Mouse (Mus musculus): ENCODE results near the gene Hgd. TPM values are rescaled to one million over a fixed set of nuclear protein-coding genes. Genes with fewer than 3 reads are reported as not detected.
"Not testable (repeated sequence)": the region's sequence is repeated elsewhere in the genome, so short reads cannot be mapped to it uniquely, and the experiment has no call there.

Gene Hgd
- polyA plus RNA-seq, 1 experiment from 2014 or later: 0.34 TPM

- Histone ChIP-seq H3K4me2 (ENCODE audit: low read length) (no peak overlapping the region), H3K4me3 (ENCODE audit: low read depth, low read length) (no peak overlapping the region), H3K4me1 (ENCODE audit: control insufficient read depth, insufficient read depth, low read length) (peaks cover 5% of the 10 kb centered on the region; the same call in 1 of the 2 replicates), H3K36me3 (ENCODE audit: control insufficient read depth, insufficient read depth, low read length) (no peaks in the 10 kb centered on the region), H3K27me3 (ENCODE audit: control insufficient read depth, insufficient read depth, low read depth, low read length) (no peaks in the 10 kb centered on the region), H3K9me3 (replicated peaks; ENCODE audit: control insufficient read depth, low read length, poor library complexity, severe bottlenecking) (no peaks in the 10 kb centered on the region), H3K9ac (ENCODE audit: low read depth, low read length) (no peak overlapping the region), H3K27ac (ENCODE audit: low read length) (no peak overlapping the region)
- 80% methylated on average over 9 of the region's 9 CpGs for WGBS
- ATAC-seq: no peak
Measured at GRCm38 (mm10) chr16:37628336-37628735, 48.4 kb downstream of the Hgd start.

GRCm38 (mm10) chr16:37629011-37629410 is 49.1 kb downstream of the Hgd start:
- WGBS: 37% methylated on average over 7 of the region's 7 CpGs
- Histone ChIP-seq H3K9me3 (replicated peaks; ENCODE audit: control insufficient read depth, low read length, poor library complexity, severe bottlenecking) (no peaks in the 10 kb centered on the region), H3K27me3 (ENCODE audit: control insufficient read depth, insufficient read depth, low read depth, low read length) (no peaks in the 10 kb centered on the region), H3K27ac (ENCODE audit: low read length) (peak overlapping the region; percentile 63), H3K4me2 (ENCODE audit: low read length) (no peak overlapping the region), H3K4me1 (ENCODE audit: control insufficient read depth, insufficient read depth, low read length) (peaks cover 3% of the 10 kb centered on the region; the same call in 1 of the 2 replicates), H3K36me3 (ENCODE audit: control insufficient read depth, insufficient read depth, low read length) (no peaks in the 10 kb centered on the region), H3K9ac (ENCODE audit: low read depth, low read length) (no peak overlapping the region), H3K4me3 (ENCODE audit: low read depth, low read length) (no peak overlapping the region)
- ATAC-seq: peak; percentile 67; the same call in 1 of the 2 replicates

- Histone ChIP-seq H3K4me1 (ENCODE audit: control insufficient read depth, insufficient read depth, low read length) (peaks cover 3% of the 10 kb centered on the region; the same call in 1 of the 2 replicates), H3K9ac (ENCODE audit: low read depth, low read length) (no peak overlapping the region), H3K27ac (ENCODE audit: low read length) (no peak overlapping the region), H3K4me3 (ENCODE audit: low read depth, low read length) (no peak overlapping the region), H3K4me2 (ENCODE audit: low read length) (no peak overlapping the region), H3K27me3 (ENCODE audit: control insufficient read depth, insufficient read depth, low read depth, low read length) (no peaks in the 10 kb centered on the region), H3K36me3 (ENCODE audit: control insufficient read depth, insufficient read depth, low read length) (no peaks in the 10 kb centered on the region), H3K9me3 (replicated peaks; ENCODE audit: control insufficient read depth, low read length, poor library complexity, severe bottlenecking) (no peaks in the 10 kb centered on the region)
- WGBS: 77% methylated on average over 9 of the region's 9 CpGs
- no peak for ATAC-seq
Measured at GRCm38 (mm10) chr16:37634578-37634977, 54.6 kb downstream of the Hgd start.

GRCm38 (mm10) chr16:37635095-37635494 is 55.1 kb downstream of the Hgd start:
- no peak overlapping the region for H3K9ac ChIP-seq (ENCODE audit: low read depth, low read length)
- no peaks in the 10 kb centered on the region for H3K27me3 ChIP-seq (ENCODE audit: control insufficient read depth, insufficient read depth, low read depth, low read length)
- H3K27ac ChIP-seq (ENCODE audit: low read length): no peak overlapping the region
- no peak overlapping the region for H3K4me3 ChIP-seq (ENCODE audit: low read depth, low read length)
- H3K36me3 ChIP-seq (ENCODE audit: control insufficient read depth, insufficient read depth, low read length): no peaks in the 10 kb centered on the region
- WGBS: 100% methylated on average over 1 of the region's 1 CpGs
- ATAC-seq: no peak
- no peak overlapping the region for H3K4me2 ChIP-seq (ENCODE audit: low read length)
- H3K9me3 ChIP-seq (replicated peaks; ENCODE audit: control insufficient read depth, low read length, poor library complexity, severe bottlenecking): no peaks in the 10 kb centered on the region
- H3K4me1 ChIP-seq (ENCODE audit: control insufficient read depth, insufficient read depth, low read length): no peaks in the 10 kb centered on the region; the same call in 1 of the 2 replicates

GRCm38 (mm10) chr16:37636107-37636506 is 56.2 kb downstream of the Hgd start:
- Histone ChIP-seq H3K4me3 (ENCODE audit: low read depth, low read length) (no peak overlapping the region), H3K27me3 (ENCODE audit: control insufficient read depth, insufficient read depth, low read depth, low read length) (no peaks in the 10 kb centered on the region), H3K9ac (ENCODE audit: low read depth, low read length) (no peak overlapping the region), H3K4me2 (ENCODE audit: low read length) (no peak overlapping the region), H3K27ac (ENCODE audit: low read length) (no peak overlapping the region), H3K9me3 (replicated peaks; ENCODE audit: control insufficient read depth, low read length, poor library complexity, severe bottlenecking) (no peaks in the 10 kb centered on the region), H3K4me1 (ENCODE audit: control insufficient read depth, insufficient read depth, low read length) (no peaks in the 10 kb centered on the region), H3K36me3 (ENCODE audit: control insufficient read depth, insufficient read depth, low read length) (no peaks in the 10 kb centered on the region)
- 57% methylated on average over 6 of the region's 6 CpGs for WGBS
- no peak for ATAC-seq

GRCm38 (mm10) chr16:37637802-37638201 is 57.8 kb downstream of the Hgd start:
- no peaks in the 10 kb centered on the region for H3K9me3 ChIP-seq (replicated peaks; ENCODE audit: control insufficient read depth, low read length, poor library complexity, severe bottlenecking)
- no peaks in the 10 kb centered on the region for H3K27me3 ChIP-seq (ENCODE audit: control insufficient read depth, insufficient read depth, low read depth, low read length)
- H3K4me2 ChIP-seq (ENCODE audit: low read length): no peak overlapping the region
- H3K27ac ChIP-seq (ENCODE audit: low read length): no peak overlapping the region
- no peak overlapping the region for H3K4me3 ChIP-seq (ENCODE audit: low read depth, low read length)
- H3K36me3 ChIP-seq (ENCODE audit: control insufficient read depth, insufficient read depth, low read length): no peaks in the 10 kb centered on the region
- H3K4me1 ChIP-seq (ENCODE audit: control insufficient read depth, insufficient read depth, low read length): no peaks in the 10 kb centered on the region
- no peak for ATAC-seq
- no peak overlapping the region for H3K9ac ChIP-seq (ENCODE audit: low read depth, low read length)

- not testable (repeated sequence) for ATAC-seq; H3K4me2 ChIP-seq (ENCODE audit: low read length); H3K27me3 ChIP-seq (ENCODE audit: control insufficient read depth, insufficient read depth, low read depth, low read length); H3K9me3 ChIP-seq (replicated peaks; ENCODE audit: control insufficient read depth, low read length, poor library complexity, severe bottlenecking); H3K9ac ChIP-seq (ENCODE audit: low read depth, low read length); H3K27ac ChIP-seq (ENCODE audit: low read length); H3K36me3 ChIP-seq (ENCODE audit: control insufficient read depth, insufficient read depth, low read length); H3K4me1 ChIP-seq (ENCODE audit: control insufficient read depth, insufficient read depth, low read length); H3K4me3 ChIP-seq (ENCODE audit: low read depth, low read length)
Measured at GRCm38 (mm10) chr16:37640522-37640921, 60.6 kb downstream of the Hgd start.

GRCm38 (mm10) chr16:37644486-37644885 is 64.5 kb downstream of the Hgd start:
- WGBS: 96% methylated on average over 5 of the region's 5 CpGs
- no peaks in the 10 kb centered on the region for H3K9me3 ChIP-seq (replicated peaks; ENCODE audit: control insufficient read depth, low read length, poor library complexity, severe bottlenecking)

GRCm38 (mm10) chr16:37645211-37645610 is 65.3 kb downstream of the Hgd start:
- Histone ChIP-seq H3K4me2 (ENCODE audit: low read length) (no peak overlapping the region), H3K9me3 (replicated peaks; ENCODE audit: control insufficient read depth, low read length, poor library complexity, severe bottlenecking) (no peaks in the 10 kb centered on the region), H3K9ac (ENCODE audit: low read depth, low read length) (no peak overlapping the region), H3K36me3 (ENCODE audit: control insufficient read depth, insufficient read depth, low read length) (peaks cover 18% of the 10 kb centered on the region), H3K27me3 (ENCODE audit: control insufficient read depth, insufficient read depth, low read depth, low read length) (no peaks in the 10 kb centered on the region), H3K4me3 (ENCODE audit: low read depth, low read length) (no peak overlapping the region), H3K4me1 (ENCODE audit: control insufficient read depth, insufficient read depth, low read length) (no peaks in the 10 kb centered on the region), H3K27ac (ENCODE audit: low read length) (no peak overlapping the region)
- 0 out of 2 replicates have a peak, but pooled peaks have one; percentile 8 for ATAC-seq
- WGBS: 94% methylated on average over 8 of the region's 8 CpGs

More at GRCm38 (mm10) chr16:37644486-37644885, 64.5 kb downstream of the Hgd start:
- Histone ChIP-seq H3K36me3 (ENCODE audit: control insufficient read depth, insufficient read depth, low read length) (peaks cover 18% of the 10 kb centered on the region), H3K27ac (ENCODE audit: low read length) (no peak overlapping the region), H3K4me1 (ENCODE audit: control insufficient read depth, insufficient read depth, low read length) (no peaks in the 10 kb centered on the region), H3K4me2 (ENCODE audit: low read length) (no peak overlapping the region), H3K9ac (ENCODE audit: low read depth, low read length) (no peak overlapping the region), H3K4me3 (ENCODE audit: low read depth, low read length) (no peak overlapping the region), H3K27me3 (ENCODE audit: control insufficient read depth, insufficient read depth, low read depth, low read length) (no peaks in the 10 kb centered on the region)
- no peak for ATAC-seq

Data from midbrain, embryonic 16.5 days (tissue).